Mouse (Mus musculus): Measurements from ENCODE around the gene Ppp1r9a. TPM values are rescaled to one million over a fixed set of nuclear protein-coding genes. Genes with fewer than 3 reads are reported as not detected.

Ppp1r9a gene
- total and polyA plus RNA-seq, 3 experiments = 1.0 TPM; not detected in 2

GRCm38 (mm10) chr6:4978249-4978648, 75.5 kb downstream of the Ppp1r9a start:
- Histone ChIP-seq H3K4me1 (ENCODE audit: control insufficient read depth in 1 of 2, insufficient read depth in 2 of 2) (peaks cover 0 to 4% of the 10 kb centered on the region in 2 experiments; a peak in 3 of 4 replicates), H3K36me3 (replicated peaks in 1 of 2; ENCODE audit: control insufficient read depth in 1 of 2, insufficient read depth in 1 of 2, low read length in 1 of 2) (no peaks in the 10 kb centered on the region), H3K27ac (ENCODE audit: insufficient read depth, low read depth) (no peak overlapping the region), H3K4me3 (replicated peaks in 1 of 3; ENCODE audit: low read depth in 2 of 3, low read length in 2 of 3, poor library complexity in 1 of 3) (no peak overlapping the region), H3K27me3 (replicated peaks) (no peaks in the 10 kb centered on the region), H3K9me3 (replicated peaks; ENCODE audit: low read length) (no peaks in the 10 kb centered on the region), H3K79me2 (replicated peaks; ENCODE audit: control insufficient read depth, extremely low read depth, insufficient read depth, poor library complexity, severe bottlenecking) (no peaks in the 10 kb centered on the region), H3K9ac (ENCODE audit: insufficient read depth, low read depth) (no peak overlapping the region), H3K4me2 (ENCODE audit: insufficient read depth, low read depth, poor library complexity, severe bottlenecking) (no peak overlapping the region)
- dilution Hi-C loops (cut with MboI; ENCODE audit: extremely low pct_ligation_motif_present, extremely low pct_unique_long_range_greater_than_20kb, low sequenced_read_pairs) (no loop called here), in situ Hi-C loops (cut with MboI; ENCODE audit: low pct_ligation_motif_present, low pct_unique_long_range_greater_than_20kb, low sequenced_read_pairs) (loop anchor here (25.0 kb wide), 1 partner anchor 409 kb away; the partner anchor contains the start of gene Asb4)
- no peak for DNase-seq (ENCODE audit: extremely low read depth)
- TF ChIP-seq ZNF384 (IDR thresholded peaks at IDR 0.05; ENCODE audit: low read depth, low read length) = no peak
- TF ChIP-seq NELFE (IDR thresholded peaks at IDR 0.05; ENCODE audit: low read depth, low read length) = no peak
- no peak for TF ChIP-seq NRF1 (IDR thresholded peaks at IDR 0.05; ENCODE audit: low read depth, low read length)
- TF ChIP-seq ZC3H11A (IDR thresholded peaks at IDR 0.05; ENCODE audit: low read depth, low read length) = no peak
- TF ChIP-seq E2F4 (IDR thresholded peaks at IDR 0.05; ENCODE audit: insufficient replicate concordance, low read depth, low read length) = no peak

GRCm38 (mm10) chr6:4978897-4979296, 76.2 kb downstream of the Ppp1r9a start:
- H3K27me3 ChIP-seq (replicated peaks) = no peaks in the 10 kb centered on the region
- no peak overlapping the region for H3K4me2 ChIP-seq (ENCODE audit: insufficient read depth, low read depth, poor library complexity, severe bottlenecking)
- H3K27ac ChIP-seq (ENCODE audit: insufficient read depth, low read depth) = no peak overlapping the region
- H3K36me3 ChIP-seq (replicated peaks in 1 of 2; ENCODE audit: control insufficient read depth in 1 of 2, insufficient read depth in 1 of 2, low read length in 1 of 2) = no peaks in the 10 kb centered on the region
- in situ Hi-C loops (cut with MboI; ENCODE audit: low pct_ligation_motif_present, low pct_unique_long_range_greater_than_20kb, low sequenced_read_pairs) (loop anchor here (25.0 kb wide), 1 partner anchor 408 kb away; the partner anchor contains the start of gene Asb4), dilution Hi-C loops (cut with MboI; ENCODE audit: extremely low pct_ligation_motif_present, extremely low pct_unique_long_range_greater_than_20kb, low sequenced_read_pairs) (no loop called here)
- no peak overlapping the region for H3K4me3 ChIP-seq (replicated peaks in 1 of 3; ENCODE audit: low read depth in 2 of 3, low read length in 2 of 3, poor library complexity in 1 of 3)
- H3K79me2 ChIP-seq (replicated peaks; ENCODE audit: control insufficient read depth, extremely low read depth, insufficient read depth, poor library complexity, severe bottlenecking) = no peaks in the 10 kb centered on the region
- no peak overlapping the region for H3K9ac ChIP-seq (ENCODE audit: insufficient read depth, low read depth)
- no peaks in the 10 kb centered on the region; a peak in 1 of 4 replicates for H3K4me1 ChIP-seq (ENCODE audit: control insufficient read depth in 1 of 2, insufficient read depth in 2 of 2)
- no peaks in the 10 kb centered on the region for H3K9me3 ChIP-seq (replicated peaks; ENCODE audit: low read length)
- TF ChIP-seq SIN3A (IDR thresholded peaks at IDR 0.05; ENCODE audit: low read length) (no peak), MXI1 (IDR thresholded peaks at IDR 0.05; ENCODE audit: low read depth, low read length) (no peak), TCF12 (IDR thresholded peaks at IDR 0.05; ENCODE audit: low read depth, low read length) (no peak), PAX5 (IDR thresholded peaks at IDR 0.05; ENCODE audit: low read length) (no peak), RAD21 (IDR thresholded peaks at IDR 0.05; ENCODE audit: low read depth, low read length) (no peak), USF1 (IDR thresholded peaks at IDR 0.05; ENCODE audit: low read depth, low read length) (no peak), ETS1 (conservative IDR thresholded peaks at IDR 0.05; ENCODE audit: low read depth, low read length) (no peak), CHD1 (IDR thresholded peaks at IDR 0.05; ENCODE audit: low read depth, low read length) (no peak), IRF4 (IDR thresholded peaks at IDR 0.05; ENCODE audit: low read depth, low read length) (no peak), MAX (IDR thresholded peaks at IDR 0.05; ENCODE audit: low read length) (no peak), MAZ (IDR thresholded peaks at IDR 0.05; ENCODE audit: low read depth, low read length) (no peak), KAT2A (IDR thresholded peaks at IDR 0.05; ENCODE audit: insufficient replicate concordance, low read length) (no peak), ELF1 (IDR thresholded peaks at IDR 0.05; ENCODE audit: low read depth, low read length) (no peak), BHLHE40 (IDR thresholded peaks at IDR 0.05; ENCODE audit: low read depth, low read length) (no peak), RCOR1 (conservative IDR thresholded peaks at IDR 0.05; ENCODE audit: low read depth, low read length) (no peak), EP300 (IDR thresholded peaks at IDR 0.05; ENCODE audit: low read length) (no peak)
- no peak for DNase-seq (ENCODE audit: extremely low read depth)

Data from CH12.LX (cell line).